Mouse (Mus musculus) thymus, adult 2 months (tissue): ENCODE measurements around the gene Selenon.

Experiments
- CTCF ChIP-seq: fragments of 200-500 bp; IDR thresholded peaks from 2 replicates; pipeline ENCODE4 v1.5.1; 2012; ENCODE audit warnings: mild to moderate bottlenecking, control low read depth, low read length, moderate library complexity, borderline replicate concordance; ENCODE audit not compliant: control insufficient read depth, poor library complexity, insufficient read depth; ENCODE audit errors: extremely low read depth
- POLR2A ChIP-seq: fragments of 200-500 bp; IDR thresholded peaks from 2 replicates; pipeline ENCODE4 v1.6.1; 2012; ENCODE audit warnings: mild to moderate bottlenecking, low read length, control low read depth, moderate library complexity; ENCODE audit not compliant: control insufficient read depth, poor library complexity, insufficient read depth; ENCODE audit errors: extremely low read depth

GRCm38 (mm10) chr4:134563624-134564023 lies 11.7 kb upstream of the Selenon start:
- TF ChIP-seq POLR2A = no peak
- TF ChIP-seq CTCF = no peak
